In genomic region chr17:53582805-53583204, GRCm38 (mm10) we compare ENCODE assay signal across 35 mouse cellular contexts. TPM values are rescaled to one million over a fixed set of nuclear protein-coding genes. Genes with fewer than 3 reads are reported as not detected.
DNase-seq lines count a peak whose midpoint lies in the region; ATAC-seq and TF ChIP-seq lines count a peak whose summit lies in the region.
"Had no signal": no experiment of that assay in that cellular context is flagged by ENCODE, and none has a peak within 500 bp of the region (broad histone marks: within the 10 kb centered on the region; RNA-seq: fewer than 3 reads in every experiment).

No protein-coding gene starts in this region.

- H3K9ac ChIP-seq in heart, embryonic 16.5 days (ENCODE audit: low read length) = no peak overlapping the region
- H3K9ac ChIP-seq: hindbrain, embryonic 14.5 days; liver, embryonic 14.5 days had no signal

- no peak for TF ChIP-seq CTCF in testis, adult 2 months (IDR thresholded peaks at IDR 0.05; ENCODE audit: control insufficient read depth, insufficient read depth, insufficient replicate concordance, low read depth, low read length)

- no peak overlapping the region for H3K4me3 ChIP-seq in heart, embryonic 16.5 days (ENCODE audit: low read length)
- H3K4me3 ChIP-seq in testis, adult 2 months (ENCODE audit: control insufficient read depth, low read depth, low read length) = peak overlapping the region; percentile 68
- H3K4me3 ChIP-seq: erythroblast, embryonic 14.5 days had no signal

- DNase-seq in heart, adult 11 months = peak; percentile 86
- DNase-seq in heart, postnatal 36 days = no peak
- no peak for DNase-seq in heart, postnatal 4 days
- no peak for DNase-seq in testis, postnatal 10 days (ENCODE audit: low spot score)
- peak; percentile 58 for DNase-seq in R1 (ENCODE audit: low read depth, low spot score)
- DNase-seq in adrenal gland, postnatal 25 days = no peak
- DNase-seq: adrenal gland, postnatal 36 days; B cell, adult 2 months; cerebellum, adult 18-20 months; kidney, adult 9 months; kidney, postnatal 25 days; liver; lung, adult 2 months; lung, postnatal 10 days; midbrain, embryonic 14.5 days; right cerebral cortex, postnatal 14 days; thymus, postnatal 14 days had no signal

- no peak for ATAC-seq in heart, embryonic 16.5 days (replicated peaks; ENCODE audit: extremely low read depth, insufficient read depth, low FRiP score)
- ATAC-seq: forebrain, embryonic 16.5 days; intestine, postnatal 0 days had no signal

- peak overlapping the region; percentile 1; the same call in 1 of the 2 replicates for H3K27ac ChIP-seq in heart, embryonic 16.5 days (ENCODE audit: low read length)
- peak overlapping the region; percentile 39 for H3K27ac ChIP-seq in testis, adult 2 months (ENCODE audit: control insufficient read depth, insufficient read depth, low read depth, low read length)
- H3K27ac ChIP-seq: hindbrain, embryonic 14.5 days; liver, embryonic 14.5 days; macrophage had no signal

- no peaks in the 10 kb centered on the region for H3K27me3 ChIP-seq in heart, embryonic 16.5 days (ENCODE audit: control insufficient read depth, insufficient read depth, low read length)
- H3K27me3 ChIP-seq in testis, adult 2 months (ENCODE audit: control insufficient read depth, insufficient read depth, low read length) = no peaks in the 10 kb centered on the region

- no peaks in the 10 kb centered on the region for H3K36me3 ChIP-seq in heart, embryonic 16.5 days (ENCODE audit: control insufficient read depth, insufficient read depth)
- H3K36me3 ChIP-seq in testis, adult 2 months (ENCODE audit: control insufficient read depth, insufficient read depth, low read length) = no peaks in the 10 kb centered on the region

- peaks cover 68% of the 10 kb centered on the region for H3K4me1 ChIP-seq in heart, embryonic 16.5 days (ENCODE audit: control insufficient read depth, insufficient read depth, low read length)
- peaks cover 10% of the 10 kb centered on the region for H3K4me1 ChIP-seq in testis, adult 2 months (ENCODE audit: control insufficient read depth, insufficient read depth, low read length)

- no peak for TF ChIP-seq POLR2A in testis, adult 2 months (IDR thresholded peaks at IDR 0.05; ENCODE audit: control insufficient read depth, low read depth, low read length)

- WGBS in heart, embryonic 16.5 days = 73% methylated on average over 7 of the region's 7 CpGs

- intact Hi-C loops in heart, postnatal 36 days (cut with DNase I) = no loop called here

- H3K9me3 ChIP-seq in heart, embryonic 16.5 days (replicated peaks; ENCODE audit: control insufficient read depth, low read length) = no peaks in the 10 kb centered on the region

- no peak overlapping the region for H3K4me2 ChIP-seq in heart, embryonic 16.5 days (ENCODE audit: low read depth, low read length)
- H3K4me2 ChIP-seq: hindbrain, embryonic 14.5 days had no signal

RNA-seq across cellular contexts. Expression of gene Kat2b, which starts 16.1 kb away (rescaled TPM):
- 10 to 100 TPM; 83.7 to 93.5 TPM for total RNA-seq in heart, postnatal 36 days (2021)
- 10.7 and 12.1 TPM in 2 replicates for polyA plus RNA-seq in heart, embryonic 16.5 days (2015; fragmentation: Nextera tagmentation; extraction: Ambion mirVana)
- total RNA-seq in heart, postnatal 4 days (2021) = 10 to 100 TPM; 79.5 to 84.6 TPM
- 10.2 and 14.6 TPM in 2 replicates for polyA plus RNA-seq in testis, adult 2 months (2012; rRNA removed)
- 63.7 and 97.1 TPM in 2 replicates for total RNA-seq in adrenal gland, postnatal 25 days (2021)

RNA-seq across cellular contexts. Expression of gene Pp2d1, which starts 43.6 kb away (rescaled TPM):
- total RNA-seq in heart, postnatal 36 days (2021) = not detected
- 0.07 and 0.14 TPM in 2 replicates for polyA plus RNA-seq in heart, embryonic 16.5 days (2015; fragmentation: Nextera tagmentation; extraction: Ambion mirVana)
- total RNA-seq in heart, postnatal 4 days (2021) = not detected
- polyA plus RNA-seq in testis, adult 2 months (2012; rRNA removed) = 16.1 and 22.1 TPM in 2 replicates
- not detected in 2 replicates for total RNA-seq in adrenal gland, postnatal 25 days (2021)
- total RNA-seq: adrenal gland, adult 18-20 months; adrenal gland, postnatal 36 days; hematopoietic stem cell, adult 5-6 weeks; layer of hippocampus, adult 18-20 months; layer of hippocampus, postnatal 10 days; left cerebral cortex, adult 18-20 months; left cerebral cortex, postnatal 14 days; neutrophil, adult 5-6 weeks had no signal
- polyA plus RNA-seq: erythroblast, embryonic 14.5 days; gonadal fat pad, adult 2 months; liver, embryonic 14.5 days; lung, adult 2 months; macrophage; small intestine, adult 2 months; urinary bladder, adult 2 months had no signal

Comparison
In these comparisons a context has a peak if more than half of its experiments do, and no peak if none do; other contexts are left out.
1. DNase-seq: peak in heart, adult 11 months (single experiment) and R1 (single experiment); none in heart, postnatal 36 days (0 of 2), heart, postnatal 4 days (single experiment), testis, postnatal 10 days (single experiment) and adrenal gland, postnatal 25 days (single experiment).